Mouse (Mus musculus): ENCODE data around the gene Lekr1. TPM values are rescaled to one million over a fixed set of nuclear protein-coding genes. Genes with fewer than 3 reads are reported as not detected.
A peak's percentile ranks its signal among the peaks of the same experiment; 100 is the strongest.

The Lekr1 gene
- polyA plus RNA-seq, 1 experiment from 2014 or later, result 5.7 TPM

DNA sequence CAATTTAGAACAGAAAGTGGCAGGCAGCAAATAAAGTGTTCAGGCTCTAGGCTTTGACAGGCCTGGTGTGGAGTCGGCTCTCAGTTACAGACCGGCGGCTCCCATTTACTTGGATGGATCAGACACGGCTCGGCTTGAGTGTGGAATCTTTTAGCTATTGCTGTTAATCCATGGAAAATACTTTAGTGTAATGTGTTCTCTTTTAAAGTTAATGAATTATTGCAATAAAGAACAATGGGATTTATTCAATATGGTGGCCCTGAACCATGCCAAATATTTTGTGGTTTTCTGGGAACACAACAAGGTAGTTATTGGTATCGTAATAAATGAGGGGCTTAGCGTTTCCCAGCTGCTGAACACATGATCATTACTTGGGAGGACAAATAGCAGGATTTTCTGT is 28.7 kb upstream of the Lekr1 start:
- Histone ChIP-seq H3K9ac (replicated peaks) (no peak overlapping the region), H3K9me3 (no peaks in the 10 kb centered on the region), H3K4me3 (replicated peaks) (no peak overlapping the region), H3K4me1 (replicated peaks) (no peaks in the 10 kb centered on the region; the same call in 1 of the 2 replicates), H3K4me2 (replicated peaks) (no peak overlapping the region), H3K27me3 (peaks cover 16% of the 10 kb centered on the region; the same call in 1 of the 2 replicates), H3K27ac (no peak overlapping the region), H3K36me3 (no peaks in the 10 kb centered on the region)
- WGBS, result 32% methylated on average over 7 of the region's 7 CpGs
- ATAC-seq, result 0 out of 2 replicates have a peak, but pooled peaks have one; percentile 60

DNA sequence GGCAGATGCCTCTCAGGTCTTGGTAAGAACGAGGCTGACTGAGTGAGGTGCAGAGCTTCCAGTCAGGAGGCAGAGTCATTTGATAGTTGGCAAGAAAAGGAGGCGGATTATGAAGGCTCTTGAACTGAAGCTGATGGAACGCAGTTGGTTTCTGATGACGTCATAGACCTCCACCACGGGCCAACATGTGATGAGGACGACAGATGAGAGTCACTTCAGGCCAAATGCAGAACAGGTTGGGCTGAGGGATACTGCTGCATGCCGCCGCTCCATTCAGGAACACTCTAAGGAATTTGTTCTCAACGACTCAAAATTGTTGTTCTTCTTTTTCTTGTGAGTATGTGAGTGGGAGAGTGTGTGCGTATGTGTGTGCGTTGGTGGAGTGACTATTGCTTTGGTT is 27.1 kb upstream of the Lekr1 start:
- no peak overlapping the region for H3K4me2 ChIP-seq (replicated peaks)
- H3K4me1 ChIP-seq (replicated peaks), result no peaks in the 10 kb centered on the region; the same call in 1 of the 2 replicates
- no peaks in the 10 kb centered on the region for H3K36me3 ChIP-seq
- H3K9ac ChIP-seq (replicated peaks), result no peak overlapping the region
- no peak for ATAC-seq
- peaks cover 16% of the 10 kb centered on the region; the same call in 1 of the 2 replicates for H3K27me3 ChIP-seq
- H3K4me3 ChIP-seq (replicated peaks), result no peak overlapping the region
- no peak overlapping the region for H3K27ac ChIP-seq
- WGBS, result 93% methylated on average over 11 of the region's 11 CpGs
- H3K9me3 ChIP-seq, result no peaks in the 10 kb centered on the region

GRCm38 (mm10) chr3:65639454-65640014 is 26.5 kb upstream of the Lekr1 start:
- Histone ChIP-seq H3K4me2 (replicated peaks) (no peak overlapping the region), H3K9ac (replicated peaks) (no peak overlapping the region), H3K4me3 (replicated peaks) (no peak overlapping the region), H3K4me1 (replicated peaks) (no peaks in the 10 kb centered on the region; the same call in 1 of the 2 replicates), H3K27me3 (peaks cover 10% of the 10 kb centered on the region; the same call in 1 of the 2 replicates), H3K27ac (no peak overlapping the region), H3K36me3 (no peaks in the 10 kb centered on the region), H3K9me3 (no peaks in the 10 kb centered on the region)
- 85% methylated on average over 5 of the region's 5 CpGs for WGBS
- no peak for ATAC-seq

DNA sequence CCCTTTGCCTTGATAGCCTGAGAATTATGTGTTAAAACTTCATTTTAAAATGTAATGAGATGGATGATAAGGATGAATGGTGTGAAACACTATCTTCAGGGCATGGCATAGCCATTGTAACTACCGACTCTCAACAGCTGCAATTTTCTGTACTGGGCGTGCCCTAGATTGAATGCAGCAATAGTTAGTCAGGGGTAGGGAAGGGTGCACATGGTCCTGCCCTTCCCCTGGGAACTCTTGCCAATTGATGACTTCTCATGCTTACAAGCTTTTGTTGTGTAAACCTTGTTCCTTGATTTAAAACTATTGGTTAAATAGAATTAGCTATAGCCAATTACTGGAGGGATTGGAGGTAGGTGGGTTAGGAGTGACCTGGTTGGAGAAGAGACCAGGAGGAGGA is 23.1 kb upstream of the Lekr1 start:
- H3K4me3 ChIP-seq (replicated peaks), result no peak overlapping the region
- no peaks in the 10 kb centered on the region for H3K4me1 ChIP-seq (replicated peaks)
- H3K36me3 ChIP-seq, result no peaks in the 10 kb centered on the region
- no peak overlapping the region for H3K9ac ChIP-seq (replicated peaks)
- no peaks in the 10 kb centered on the region for H3K9me3 ChIP-seq
- ATAC-seq, result no peak
- H3K27ac ChIP-seq, result no peak overlapping the region
- 90% methylated on average over 2 of the region's 2 CpGs for WGBS
- 0 out of 2 replicates have a peak, but pooled peaks cover 2% of the 10 kb centered on the region for H3K27me3 ChIP-seq
- H3K4me2 ChIP-seq (replicated peaks), result no peak overlapping the region

GRCm38 (mm10) chr3:65643654-65644053 is 22.4 kb upstream of the Lekr1 start:
- Histone ChIP-seq H3K27ac (no peak overlapping the region), H3K36me3 (no peaks in the 10 kb centered on the region), H3K4me3 (replicated peaks) (no peak overlapping the region), H3K9ac (replicated peaks) (no peak overlapping the region), H3K4me1 (replicated peaks) (no peaks in the 10 kb centered on the region), H3K27me3 (0 out of 2 replicates have a peak, but pooled peaks cover 2% of the 10 kb centered on the region), H3K4me2 (replicated peaks) (no peak overlapping the region), H3K9me3 (no peaks in the 10 kb centered on the region)
- 97% methylated on average over 1 of the region's 1 CpGs for WGBS
- no peak for ATAC-seq

- Histone ChIP-seq H3K9me3 (no peaks in the 10 kb centered on the region), H3K27ac (no peak overlapping the region), H3K4me2 (replicated peaks) (no peak overlapping the region), H3K27me3 (0 out of 2 replicates have a peak, but pooled peaks cover 5% of the 10 kb centered on the region), H3K4me3 (replicated peaks) (no peak overlapping the region), H3K4me1 (replicated peaks) (0 out of 2 replicates have a peak, but pooled peaks cover 5% of the 10 kb centered on the region), H3K36me3 (no peaks in the 10 kb centered on the region), H3K9ac (replicated peaks) (no peak overlapping the region)
- ATAC-seq, result 0 out of 2 replicates have a peak, but pooled peaks have one; percentile 14
- 75% methylated on average over 8 of the region's 8 CpGs for WGBS
These were observed 18.4 kb upstream of the Lekr1 start for GRCm38 (mm10) chr3:65647592-65647991.

GRCm38 (mm10) chr3:65648913-65649312 is 17.1 kb upstream of the Lekr1 start:
- no peak overlapping the region for H3K9ac ChIP-seq (replicated peaks)
- 20% methylated on average over 1 of the region's 1 CpGs for WGBS

DNA sequence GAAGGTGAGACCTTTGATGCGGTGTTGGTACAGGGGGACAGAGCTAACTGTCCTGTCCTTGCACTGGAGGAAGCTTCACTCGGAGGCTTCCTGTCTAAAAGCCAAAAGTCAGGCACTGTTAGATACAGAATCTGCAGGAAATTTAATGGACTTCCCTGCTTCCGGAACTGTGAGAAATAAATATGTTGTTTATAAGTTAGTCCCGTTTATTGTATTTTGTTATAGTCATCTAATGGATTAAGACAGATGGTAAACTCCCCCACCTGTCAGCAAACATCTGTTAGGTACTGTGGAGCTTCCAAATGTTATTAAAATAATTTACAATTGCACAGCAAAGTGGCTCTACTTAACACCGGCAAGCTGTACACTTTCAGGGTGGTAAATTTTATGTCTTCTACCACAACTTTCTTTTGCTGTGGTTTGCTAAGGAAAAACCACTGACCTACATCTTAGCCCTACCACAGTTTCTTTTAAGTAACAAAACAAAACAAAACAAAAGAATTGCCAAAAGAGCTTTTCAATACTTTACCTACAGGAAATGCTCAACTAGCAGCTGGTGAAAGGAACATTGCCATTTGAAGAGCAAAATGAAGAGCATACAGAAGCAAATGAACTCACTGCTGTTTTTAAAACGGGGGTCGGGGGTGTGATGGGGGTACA is 15.7 kb upstream of the Lekr1 start:
- Histone ChIP-seq H3K4me3 (replicated peaks) (no peak overlapping the region), H3K27me3 (peaks cover 27% of the 10 kb centered on the region), H3K36me3 (no peaks in the 10 kb centered on the region), H3K4me1 (replicated peaks) (0 out of 2 replicates have a peak, but pooled peaks cover 5% of the 10 kb centered on the region), H3K27ac (no peak overlapping the region), H3K9ac (replicated peaks) (no peak overlapping the region), H3K9me3 (no peaks in the 10 kb centered on the region), H3K4me2 (replicated peaks) (no peak overlapping the region)
- WGBS, result 65% methylated on average over 7 of the region's 7 CpGs
- ATAC-seq, result no peak

More at GRCm38 (mm10) chr3:65648913-65649312, 17.1 kb upstream of the Lekr1 start:
- Histone ChIP-seq H3K4me2 (replicated peaks) (no peak overlapping the region), H3K4me3 (replicated peaks) (no peak overlapping the region), H3K36me3 (no peaks in the 10 kb centered on the region), H3K4me1 (replicated peaks) (0 out of 2 replicates have a peak, but pooled peaks cover 5% of the 10 kb centered on the region), H3K9me3 (no peaks in the 10 kb centered on the region), H3K27ac (no peak overlapping the region), H3K27me3 (0 out of 2 replicates have a peak, but pooled peaks cover 16% of the 10 kb centered on the region)
- ATAC-seq, result peak; percentile 68

GRCm38 (mm10) chr3:65654541-65655206 is 11.4 kb upstream of the Lekr1 start:
- Histone ChIP-seq H3K4me2 (replicated peaks) (no peak overlapping the region), H3K9me3 (no peaks in the 10 kb centered on the region), H3K27me3 (peaks cover 34% of the 10 kb centered on the region), H3K9ac (replicated peaks) (no peak overlapping the region), H3K27ac (no peak overlapping the region), H3K4me3 (replicated peaks) (no peak overlapping the region), H3K36me3 (no peaks in the 10 kb centered on the region), H3K4me1 (replicated peaks) (peaks cover 27% of the 10 kb centered on the region)
- 83% methylated on average over 10 of the region's 10 CpGs for WGBS
- ATAC-seq, result no peak

DNA sequence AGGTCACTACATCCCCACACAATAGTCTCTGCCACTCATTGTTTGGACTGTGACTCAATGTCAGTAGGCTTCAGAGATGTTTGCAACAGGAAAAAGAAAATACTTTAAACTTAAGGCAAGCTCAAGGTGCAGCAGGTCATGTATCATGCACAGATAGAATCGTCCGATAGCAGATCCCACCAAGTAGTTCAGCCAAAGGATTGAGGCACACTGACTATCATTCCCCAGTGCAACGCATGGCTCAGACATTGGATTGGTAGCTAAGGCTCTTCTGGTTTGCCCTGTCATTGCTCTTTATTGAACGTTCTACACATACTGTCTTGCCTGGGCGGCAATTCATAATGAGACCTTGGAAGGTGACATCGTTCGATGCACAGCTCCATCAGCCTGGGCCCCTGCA is 9.6 kb upstream of the Lekr1 start:
- Histone ChIP-seq H3K4me1 (replicated peaks) (peaks cover 27% of the 10 kb centered on the region), H3K27me3 (peaks cover 52% of the 10 kb centered on the region), H3K36me3 (no peaks in the 10 kb centered on the region), H3K27ac (0 out of 2 replicates have a peak overlapping the region, but pooled peaks have one; percentile 0), H3K9ac (replicated peaks) (no peak overlapping the region), H3K4me2 (replicated peaks) (0 out of 2 replicates have a peak overlapping the region, but pooled peaks have one; percentile 6), H3K4me3 (replicated peaks) (no peak overlapping the region), H3K9me3 (no peaks in the 10 kb centered on the region)
- 48% methylated on average over 7 of the region's 7 CpGs for WGBS
- ATAC-seq, result no peak

DNA sequence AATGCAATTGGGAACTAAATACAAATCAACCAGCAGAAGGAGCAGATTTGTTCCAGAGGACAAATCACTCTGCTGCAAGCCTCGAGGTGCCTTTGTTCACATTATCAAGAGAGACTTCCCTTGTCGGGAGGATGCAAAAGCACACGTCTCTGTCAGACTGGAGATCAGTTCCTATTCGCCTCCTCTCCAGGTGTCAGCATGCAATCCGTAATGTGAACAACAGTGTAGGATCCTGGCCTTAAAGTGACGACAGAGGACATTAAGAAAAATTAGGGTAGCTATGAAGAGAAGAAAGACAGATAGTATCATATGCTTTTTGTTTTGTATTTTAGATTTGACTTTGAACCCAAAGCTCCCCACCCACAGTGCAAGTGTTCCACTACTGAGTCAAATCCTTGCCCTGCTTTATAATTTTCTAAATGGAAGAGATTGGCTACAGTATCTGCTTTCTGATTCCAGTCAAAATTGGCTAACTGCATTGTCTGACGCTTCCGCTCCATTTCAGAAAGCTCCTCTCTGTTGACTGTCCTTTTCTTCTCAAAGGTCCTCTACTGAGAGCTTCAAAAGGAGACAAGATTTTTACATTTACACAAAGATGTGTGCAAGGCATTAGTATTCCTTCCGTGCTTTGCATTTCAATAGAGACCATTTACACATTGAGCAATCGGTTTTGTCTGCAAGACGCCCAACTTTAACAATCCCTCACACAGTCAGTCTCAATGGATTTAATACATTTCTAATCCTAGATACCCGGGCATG is 8.9 kb upstream of the Lekr1 start:
- Histone ChIP-seq H3K4me2 (replicated peaks) (peak overlapping the region; percentile 6), H3K4me3 (replicated peaks) (no peak overlapping the region), H3K27ac (0 out of 2 replicates have a peak overlapping the region, but pooled peaks have one; percentile 0), H3K4me1 (replicated peaks) (peaks cover 27% of the 10 kb centered on the region), H3K9me3 (no peaks in the 10 kb centered on the region), H3K27me3 (peaks cover 55% of the 10 kb centered on the region), H3K36me3 (no peaks in the 10 kb centered on the region), H3K9ac (replicated peaks) (no peak overlapping the region)
- no peak for ATAC-seq
- 5% methylated on average over 12 of the region's 12 CpGs for WGBS
